Mouse (Mus musculus) hindbrain, embryonic 10.5 days (tissue): ENCODE results near the gene Cacnb4. TPM values are rescaled to one million over a fixed set of nuclear protein-coding genes. Genes with fewer than 3 reads are reported as not detected.

Experiments used
- DNase-seq: peaks from one replicate; pipeline ENCODE4 v3.0.0-alpha.2; 2017; ENCODE audit warnings: low spot score
- H3K27ac ChIP-seq: fragments of 300-500 bp; sonication (generic); 2 replicates; pipeline ENCODE4 v1.5.1; 2016; ENCODE audit warnings: mild to moderate bottlenecking, moderate library complexity
- H3K27me3 ChIP-seq: fragments of 300-500 bp; sonication (generic); 2 replicates; pipeline ENCODE4 v1.6.1; 2016; ENCODE audit warnings: mild to moderate bottlenecking; ENCODE audit not compliant: poor library complexity, insufficient read depth, severe bottlenecking
- H3K36me3 ChIP-seq: fragments of 300-500 bp; sonication (generic); 2 replicates; pipeline ENCODE4 v1.6.1; 2016; ENCODE audit warnings: mild to moderate bottlenecking, moderate library complexity
- H3K4me1 ChIP-seq: fragments of 300-500 bp; sonication (generic); replicated peaks from 2 replicates; pipeline ENCODE4 v1.6.1; 2016; ENCODE audit warnings: mild to moderate bottlenecking
- H3K4me3 ChIP-seq: fragments of 300-500 bp; sonication (generic); 2 replicates; pipeline ENCODE4 v1.5.1; 2016; ENCODE audit warnings: mild to moderate bottlenecking, moderate library complexity
- H3K9me3 ChIP-seq: fragments of 300-500 bp; sonication (generic); 2 replicates; pipeline ENCODE4 v1.6.1; 2016; ENCODE audit warnings: mild to moderate bottlenecking, moderate library complexity
- WGBS: fragments of 180-500 bp; shearing (Covaris S2); methylation state at CpG from one replicate; pipeline ENCODE4 v1.1.7; 2016; 5-methylcytosine and 5-hydroxymethylcytosine counted together
- polyA plus RNA-seq: library from polyadenylated mRNA; unstranded; fragments of >200 nt; fragmentation: Nextera tagmentation; extraction: Ambion mirVana; gene quantifications from 2 replicates; pipeline ENCODE4 v1.2.1, GENCODE M21; 2016

The Cacnb4 gene
- polyA plus RNA-seq, 1 experiment from 2014 or later: 1.8 TPM

DNA sequence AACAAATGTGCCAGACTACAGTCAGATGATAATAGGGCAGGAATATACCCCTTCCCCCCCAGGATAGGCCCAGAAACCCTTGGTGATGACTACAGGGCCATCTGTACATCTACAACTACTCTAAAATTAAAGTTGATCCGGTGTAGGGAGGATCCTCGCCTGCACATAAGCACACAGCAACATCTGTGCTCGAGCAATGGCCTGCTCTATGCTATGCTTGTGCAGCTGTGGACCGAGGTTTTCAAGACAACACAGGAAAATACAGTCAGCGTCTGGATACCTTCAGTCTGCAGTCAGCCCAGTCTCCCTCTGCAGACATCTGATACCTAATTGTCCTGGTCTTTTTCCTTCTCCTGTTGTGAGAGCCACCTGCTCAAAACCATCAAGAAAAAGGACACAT is 83.4 kb downstream of the Cacnb4 start:
- H3K4me3 ChIP-seq: no peak overlapping the region
- no peaks in the 10 kb centered on the region for H3K36me3 ChIP-seq
- no peaks in the 10 kb centered on the region for H3K27me3 ChIP-seq
- no peak overlapping the region for H3K27ac ChIP-seq
- no peak for DNase-seq
- WGBS: 65% methylated on average over 5 of the region's 5 CpGs
- peaks cover 13% of the 10 kb centered on the region for H3K4me1 ChIP-seq
- H3K9me3 ChIP-seq: no peaks in the 10 kb centered on the region

DNA sequence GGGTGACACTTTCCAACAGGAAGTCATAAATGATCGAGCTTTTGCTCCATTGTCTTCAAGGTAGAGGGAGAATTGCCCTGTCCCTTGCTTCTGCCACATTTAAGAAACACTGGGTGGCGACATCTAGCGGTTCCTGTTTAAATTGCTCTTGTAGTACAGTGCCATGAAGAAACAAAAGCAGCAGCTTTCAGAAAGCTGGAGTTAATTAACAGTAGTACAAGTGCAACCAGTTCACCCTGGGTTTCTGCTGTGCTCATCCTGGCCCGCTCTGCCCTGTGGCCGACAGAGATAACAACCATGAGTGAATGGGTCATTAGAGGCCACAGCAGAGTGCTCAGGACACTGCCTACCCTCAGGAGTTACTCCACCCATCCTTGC is 85.7 kb downstream of the Cacnb4 start:
- 3% methylated on average over 5 of the region's 5 CpGs for WGBS
- peak; percentile 72 for DNase-seq
- Histone ChIP-seq H3K27ac (peak overlapping the region; percentile 60; the same call in 1 of the 2 replicates), H3K27me3 (no peaks in the 10 kb centered on the region), H3K4me1 (peaks cover 13% of the 10 kb centered on the region), H3K4me3 (no peak overlapping the region), H3K9me3 (no peaks in the 10 kb centered on the region), H3K36me3 (no peaks in the 10 kb centered on the region)

DNA sequence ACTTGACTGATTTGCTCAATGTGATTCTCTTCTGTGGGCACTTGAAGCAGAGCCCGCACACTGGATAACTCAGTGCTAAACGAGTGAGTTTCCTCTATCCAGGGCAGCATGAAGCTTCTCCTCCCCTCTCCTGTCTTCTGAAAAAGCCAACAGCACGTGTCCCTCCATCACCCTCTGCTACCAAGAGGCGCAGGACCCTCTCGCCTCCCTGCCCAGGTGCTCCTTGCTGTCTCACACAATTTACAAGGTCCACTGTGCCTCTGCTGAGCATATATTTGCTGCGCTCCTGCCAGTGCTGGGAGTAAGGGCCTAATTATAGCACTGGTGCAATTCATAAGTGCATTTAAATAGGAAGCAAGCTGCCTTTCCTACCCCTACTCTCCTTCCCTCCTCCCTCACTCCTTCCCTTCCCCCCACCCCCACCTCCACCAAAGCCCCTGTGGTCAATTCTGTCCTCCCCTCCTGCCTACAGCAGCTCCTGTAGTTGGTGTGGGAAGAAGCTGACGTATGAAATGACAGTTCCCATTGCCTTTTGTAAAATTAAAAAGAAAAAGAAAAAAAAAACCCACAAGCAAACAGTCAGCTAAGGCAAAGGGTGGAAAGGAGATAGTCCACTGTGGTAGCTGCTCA is 86.2 kb downstream of the Cacnb4 start:
- 71% methylated on average over 7 of the region's 7 CpGs for WGBS
- no peak for DNase-seq
- H3K27ac ChIP-seq: peak overlapping the region; percentile 60

DNA sequence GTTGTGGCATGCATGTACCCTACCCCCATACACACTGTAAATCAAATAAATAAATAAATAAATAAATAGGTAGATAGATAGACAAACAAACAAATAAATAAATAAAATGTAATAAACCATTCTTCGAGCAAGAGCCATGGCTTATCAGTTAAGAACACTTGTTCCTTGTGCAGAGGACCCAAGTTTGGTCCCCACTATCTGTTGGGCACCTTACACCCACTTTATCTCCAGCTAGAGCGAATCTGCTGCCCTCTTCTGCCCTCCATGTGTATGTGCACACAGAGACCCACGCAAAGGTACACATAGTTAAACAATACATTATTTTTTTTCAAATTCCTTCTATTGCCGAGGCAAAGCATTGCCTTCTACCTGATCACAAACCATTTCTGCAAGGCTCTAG is 87.1 kb downstream of the Cacnb4 start:
- Histone ChIP-seq H3K36me3 (no peaks in the 10 kb centered on the region), H3K4me3 (no peak overlapping the region), H3K9me3 (no peaks in the 10 kb centered on the region), H3K27me3 (no peaks in the 10 kb centered on the region), H3K4me1 (peaks cover 13% of the 10 kb centered on the region), H3K27ac (no peak overlapping the region)
- DNase-seq: no peak
- WGBS: 87% methylated on average over 4 of the region's 4 CpGs

More for the DNA sequence above, 86.2 kb downstream of the Cacnb4 start:
- Histone ChIP-seq H3K36me3 (no peaks in the 10 kb centered on the region), H3K4me1 (peaks cover 13% of the 10 kb centered on the region), H3K4me3 (no peak overlapping the region), H3K9me3 (no peaks in the 10 kb centered on the region), H3K27me3 (no peaks in the 10 kb centered on the region)

DNA sequence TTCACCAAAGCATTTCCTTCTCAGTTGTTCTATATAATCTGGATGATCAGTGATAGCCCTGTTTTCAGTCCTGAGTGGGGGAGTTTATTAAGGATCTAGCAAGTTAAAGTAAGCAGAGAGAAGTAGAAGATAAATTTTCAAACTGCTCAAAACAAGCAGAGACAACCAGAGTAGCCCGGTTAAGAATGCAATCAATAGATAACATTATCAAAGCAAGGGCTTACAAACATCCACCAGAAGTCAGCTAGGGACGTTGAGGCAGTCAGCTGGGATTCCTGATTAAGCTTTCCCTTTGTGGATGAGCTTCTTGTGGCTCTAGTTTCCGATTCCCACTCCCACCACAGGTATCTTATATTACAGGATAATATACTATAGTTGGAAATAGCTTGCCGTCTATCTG is 91.2 kb downstream of the Cacnb4 start:
- H3K27ac ChIP-seq: no peak overlapping the region
- H3K36me3 ChIP-seq: no peaks in the 10 kb centered on the region
- H3K9me3 ChIP-seq: no peaks in the 10 kb centered on the region
- WGBS: 86% methylated on average over 4 of the region's 4 CpGs
- H3K27me3 ChIP-seq: no peaks in the 10 kb centered on the region
- peaks cover 2% of the 10 kb centered on the region for H3K4me1 ChIP-seq
- no peak for DNase-seq
- H3K4me3 ChIP-seq: no peak overlapping the region

DNA sequence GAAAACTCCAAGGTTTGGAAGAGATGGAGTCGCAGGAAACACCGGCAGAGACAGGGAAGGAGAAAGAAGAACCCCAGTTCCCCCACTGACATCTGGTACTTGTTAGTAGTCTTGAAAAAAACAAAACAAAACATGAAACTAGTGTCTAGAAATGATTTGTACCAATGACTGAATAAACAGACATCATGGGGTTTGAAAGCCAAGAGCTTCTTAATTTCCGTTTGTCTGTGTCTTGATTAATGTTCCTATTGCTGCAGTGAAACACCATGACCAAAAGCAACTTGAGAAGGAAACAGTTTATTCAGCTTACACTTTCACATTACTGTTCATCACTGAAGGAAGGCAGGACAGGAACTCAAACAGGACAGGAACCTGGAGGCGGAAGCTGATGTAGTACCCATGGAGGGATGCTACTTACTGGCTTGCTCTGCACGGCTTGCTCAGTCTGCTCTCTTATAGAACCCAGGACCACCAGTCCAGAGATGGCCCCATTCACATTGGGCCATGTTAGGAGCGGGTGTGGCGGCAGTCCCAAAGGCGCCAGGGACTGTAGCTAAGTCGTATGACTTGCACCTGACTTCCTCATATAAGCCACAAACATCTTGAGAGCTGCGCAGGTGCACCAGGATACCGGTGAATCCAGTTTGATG is 95.4 kb downstream of the Cacnb4 start:
- no peak for DNase-seq
- Histone ChIP-seq H3K36me3 (no peaks in the 10 kb centered on the region), H3K4me3 (no peak overlapping the region), H3K27me3 (no peaks in the 10 kb centered on the region), H3K9me3 (no peaks in the 10 kb centered on the region), H3K4me1 (no peaks in the 10 kb centered on the region), H3K27ac (no peak overlapping the region)
- WGBS: 91% methylated on average over 11 of the region's 11 CpGs

DNA sequence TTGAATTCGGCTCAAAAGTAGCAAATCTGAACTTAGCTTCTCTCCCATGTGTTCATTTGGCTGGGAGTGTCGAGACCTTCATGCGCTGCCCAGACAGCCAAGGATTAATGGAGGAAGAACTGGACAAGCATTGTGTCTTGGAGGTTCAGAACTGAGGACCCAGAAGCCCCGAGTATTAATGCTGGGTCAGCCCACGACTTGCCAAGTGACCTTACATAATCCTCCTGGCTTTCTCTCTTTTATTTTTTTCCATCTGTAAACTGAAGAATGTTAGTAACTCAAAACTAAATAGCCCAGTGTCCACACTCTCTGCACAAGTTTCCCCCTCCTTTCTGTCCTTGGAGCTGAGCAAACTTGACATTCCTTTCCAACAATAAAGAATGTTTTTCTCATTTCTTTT is 95.9 kb downstream of the Cacnb4 start:
- no peaks in the 10 kb centered on the region for H3K36me3 ChIP-seq
- WGBS: 74% methylated on average over 5 of the region's 5 CpGs
- H3K27ac ChIP-seq: no peak overlapping the region
- H3K4me1 ChIP-seq: no peaks in the 10 kb centered on the region
- DNase-seq: no peak
- H3K9me3 ChIP-seq: no peaks in the 10 kb centered on the region
- no peak overlapping the region for H3K4me3 ChIP-seq
- no peaks in the 10 kb centered on the region for H3K27me3 ChIP-seq

DNA sequence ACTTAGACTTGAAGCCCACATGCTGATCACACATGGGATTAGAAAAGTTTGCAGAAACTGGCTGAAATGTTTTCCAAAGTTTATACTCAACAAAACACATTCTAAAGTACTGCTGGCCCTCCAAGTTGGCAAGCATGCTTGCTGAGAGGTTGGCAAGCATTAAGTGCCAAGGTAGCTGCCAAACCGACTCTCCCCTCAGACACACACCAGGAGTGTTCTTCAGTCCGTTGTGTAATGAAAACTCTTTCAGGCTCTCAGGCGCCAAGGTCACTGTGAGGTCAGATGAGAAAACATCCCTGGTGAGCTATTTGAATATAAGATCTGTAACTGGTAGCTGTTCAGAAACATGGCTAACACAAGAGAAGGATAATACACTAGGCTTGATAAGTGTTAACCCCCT is 97.8 kb downstream of the Cacnb4 start:
- no peaks in the 10 kb centered on the region for H3K9me3 ChIP-seq

DNA sequence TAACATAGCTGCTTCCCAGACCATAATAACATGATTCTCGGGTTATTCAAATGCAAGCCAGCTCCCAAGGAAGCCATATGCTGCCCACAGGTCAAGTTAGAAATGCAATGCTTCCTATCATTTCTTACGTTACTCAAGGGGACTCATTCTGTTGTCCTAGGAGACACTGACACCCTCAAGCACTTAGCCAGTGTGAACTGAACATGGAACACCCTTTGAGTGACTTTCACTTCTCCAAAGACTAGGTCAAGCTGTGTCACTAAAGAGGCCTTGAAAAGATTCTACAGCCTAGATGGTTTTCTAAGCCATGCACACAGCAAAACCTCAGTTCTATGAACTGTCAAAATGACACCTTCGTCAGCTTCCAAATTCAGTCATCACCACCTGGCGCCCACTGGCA is 98.9 kb downstream of the Cacnb4 start:
- Histone ChIP-seq H3K36me3 (no peaks in the 10 kb centered on the region), H3K4me3 (no peak overlapping the region), H3K9me3 (no peaks in the 10 kb centered on the region), H3K27ac (no peak overlapping the region), H3K27me3 (no peaks in the 10 kb centered on the region), H3K4me1 (no peaks in the 10 kb centered on the region)
- 81% methylated on average over 4 of the region's 4 CpGs for WGBS
- no peak for DNase-seq

More for the DNA sequence above, 97.8 kb downstream of the Cacnb4 start:
- 47% methylated on average over 3 of the region's 3 CpGs for WGBS
- no peak for DNase-seq
- Histone ChIP-seq H3K27ac (no peak overlapping the region), H3K27me3 (no peaks in the 10 kb centered on the region), H3K4me1 (no peaks in the 10 kb centered on the region), H3K36me3 (no peaks in the 10 kb centered on the region), H3K4me3 (no peak overlapping the region)

DNA sequence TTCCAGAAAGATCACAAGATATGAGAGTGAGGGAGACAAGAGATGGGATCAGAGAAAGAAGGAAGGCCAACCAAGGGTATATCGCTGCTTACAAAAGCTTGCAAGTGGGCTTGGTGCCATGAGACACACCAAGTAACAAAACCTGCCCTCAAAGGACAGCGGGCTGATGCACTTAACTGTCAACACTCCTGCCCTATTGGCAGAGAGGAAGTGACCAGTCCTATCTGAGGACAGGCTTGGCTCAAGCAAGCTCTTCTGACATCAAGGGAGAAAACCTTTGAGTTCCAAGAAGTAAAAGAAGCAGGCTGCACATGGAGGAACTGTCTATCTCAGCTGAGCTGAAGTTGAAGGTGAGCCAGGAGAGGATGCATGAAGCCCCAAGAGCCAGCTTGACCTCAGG is 100.1 kb downstream of the Cacnb4 start:
- no peaks in the 10 kb centered on the region for H3K27me3 ChIP-seq
- H3K4me3 ChIP-seq: no peak overlapping the region
- H3K4me1 ChIP-seq: no peaks in the 10 kb centered on the region
- WGBS: 93% methylated on average over 2 of the region's 2 CpGs
- no peaks in the 10 kb centered on the region for H3K36me3 ChIP-seq
- no peak overlapping the region for H3K27ac ChIP-seq
- no peak for DNase-seq
- no peaks in the 10 kb centered on the region for H3K9me3 ChIP-seq

DNA sequence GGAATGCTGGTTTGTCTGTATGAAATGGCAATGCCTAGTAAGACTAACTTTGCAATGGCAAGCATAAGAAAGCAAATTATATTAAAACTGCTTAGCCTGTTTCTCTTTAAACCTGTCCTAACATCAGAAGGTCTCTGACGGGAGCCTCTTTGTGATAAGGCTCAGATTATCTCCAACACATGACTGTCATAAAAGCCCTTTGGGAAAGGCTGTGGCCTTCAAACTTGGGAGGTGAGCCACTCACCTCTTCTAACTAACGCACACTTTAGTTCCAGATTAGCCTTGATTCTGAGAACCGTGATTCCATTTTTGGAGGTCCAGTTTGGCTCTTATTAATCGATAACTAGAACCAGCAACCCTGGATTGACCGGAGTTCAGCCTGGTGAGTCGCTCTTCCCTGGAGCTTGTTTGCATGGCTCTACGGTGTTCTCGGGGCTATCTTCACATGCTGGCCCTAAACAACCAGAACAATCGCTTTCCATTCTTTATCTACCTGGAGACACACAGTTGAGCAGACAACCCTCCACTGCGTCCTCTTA is 100.9 kb downstream of the Cacnb4 start:
- H3K36me3 ChIP-seq: no peaks in the 10 kb centered on the region
- H3K4me3 ChIP-seq: no peak overlapping the region
- no peak for DNase-seq
- H3K9me3 ChIP-seq: no peaks in the 10 kb centered on the region
- no peak overlapping the region for H3K27ac ChIP-seq
- no peaks in the 10 kb centered on the region for H3K27me3 ChIP-seq
- WGBS: 93% methylated on average over 10 of the region's 10 CpGs
- no peaks in the 10 kb centered on the region for H3K4me1 ChIP-seq

DNA sequence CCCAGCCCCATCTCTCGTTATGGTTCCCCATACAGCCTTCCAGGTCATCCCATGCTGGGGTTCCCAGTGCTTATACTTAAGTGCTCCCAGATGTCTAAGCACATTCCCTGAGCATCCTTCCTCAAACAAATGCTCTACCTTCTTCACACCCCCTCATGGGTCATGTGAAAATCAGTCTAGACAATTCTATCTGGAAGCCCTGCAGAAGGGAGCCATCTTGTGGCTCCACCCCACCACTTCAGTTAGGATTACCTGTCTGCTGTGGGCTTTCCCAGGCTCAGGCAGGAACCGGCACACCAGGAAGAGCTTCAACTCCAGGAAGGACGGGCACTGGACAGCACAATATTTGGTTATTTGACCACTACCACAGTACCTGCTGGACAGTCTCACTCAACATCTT is 101.7 kb downstream of the Cacnb4 start:
- H3K9me3 ChIP-seq: no peaks in the 10 kb centered on the region
- H3K4me3 ChIP-seq: no peak overlapping the region
- no peaks in the 10 kb centered on the region for H3K27me3 ChIP-seq
- H3K36me3 ChIP-seq: no peaks in the 10 kb centered on the region
- no peaks in the 10 kb centered on the region for H3K4me1 ChIP-seq
- 81% methylated on average over 3 of the region's 3 CpGs for WGBS
- H3K27ac ChIP-seq: no peak overlapping the region
- DNase-seq: no peak

DNA sequence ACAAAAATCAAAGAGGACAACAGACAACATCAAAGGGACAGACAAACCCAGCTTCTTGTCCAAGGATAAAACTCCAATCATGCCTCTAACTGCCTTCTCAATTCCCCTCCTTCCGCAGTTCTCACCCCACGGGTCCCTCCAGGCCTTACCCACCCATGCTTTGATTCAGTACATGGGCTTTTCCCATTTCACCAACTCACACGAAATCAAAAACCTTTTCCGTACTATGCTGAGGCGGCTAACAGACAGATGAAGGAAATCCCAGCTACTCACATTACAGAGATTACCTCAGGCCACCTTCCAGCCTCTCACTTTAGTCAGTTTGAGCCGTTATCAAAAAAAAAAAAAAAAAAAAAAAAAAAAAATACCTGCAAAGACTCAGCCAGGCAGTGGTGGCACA is 104.4 kb downstream of the Cacnb4 start:
- no peak overlapping the region for H3K27ac ChIP-seq
- H3K9me3 ChIP-seq: no peaks in the 10 kb centered on the region
- no peak overlapping the region for H3K4me3 ChIP-seq
- H3K4me1 ChIP-seq: no peaks in the 10 kb centered on the region
- no peaks in the 10 kb centered on the region for H3K27me3 ChIP-seq
- 88% methylated on average over 6 of the region's 6 CpGs for WGBS
- no peaks in the 10 kb centered on the region for H3K36me3 ChIP-seq
- no peak for DNase-seq
